Mouse (Mus musculus) C2C12 (cell line): Measurements from ENCODE around the gene Pdgfc.

Experiments used
- CEBPB ChIP-seq: IDR thresholded peaks from one replicate; pipeline ENCODE4 v1.6.1; 2011; ENCODE audit warnings: low read depth, mild to moderate bottlenecking, control low read depth, moderate library complexity
- CTCF ChIP-seq: IDR thresholded peaks from one replicate; pipeline ENCODE4 v1.5.1; 2011; ENCODE audit not compliant: control insufficient read depth, insufficient read depth, insufficient read length
- MAX ChIP-seq: IDR thresholded peaks from one replicate; pipeline ENCODE4 v1.6.1; 2011; ENCODE audit warnings: mild to moderate bottlenecking, control low read depth
- MYOD1 ChIP-seq: IDR thresholded peaks from one replicate; pipeline ENCODE4 v1.6.1; 2011; ENCODE audit warnings: low read depth; ENCODE audit not compliant: control insufficient read depth, insufficient read length
- MYOG ChIP-seq: IDR thresholded peaks from one replicate; pipeline ENCODE4 v1.6.1; 2011; ENCODE audit not compliant: control insufficient read depth, insufficient read length; ENCODE audit errors: extremely low read depth
- USF1 ChIP-seq: IDR thresholded peaks from one replicate; pipeline ENCODE4 v1.6.1; 2011; ENCODE audit warnings: low read depth, mild to moderate bottlenecking, control low read depth, moderate library complexity

GRCm38 (mm10) chr3:81028361-81028760 lies 7.9 kb upstream of the Pdgfc start:
- TF ChIP-seq CTCF (no peak), USF1 (no peak), CEBPB (peak; percentile 72), MYOG (no peak), MAX (peak; percentile 41), MYOD1 (no peak)
